Mouse (Mus musculus) embryonic facial prominence, embryonic 11.5 days (tissue): ENCODE results near the gene Olfr1044. TPM values are rescaled to one million over a fixed set of nuclear protein-coding genes. Genes with fewer than 3 reads are reported as not detected.
"Not testable (repeated sequence)": the region's sequence is repeated elsewhere in the genome, so short reads cannot be mapped to it uniquely, and the experiment has no call there.

Experiments used
- ATAC-seq: fragments of 200-750 bp; cut with Nextera tagmentation; replicated peaks from 2 replicates; pipeline ENCODE4 v1.8.0; 2017; ENCODE audit warnings: low read depth; ENCODE audit not compliant: insufficient number of reproducible peaks, low FRiP score, low TSS enrichment
- DNase-seq: peaks from one replicate; pipeline ENCODE4 v3.0.0-alpha.2; 2015; ENCODE audit warnings: low spot score
- H3K27ac ChIP-seq: fragments of 300-500 bp; sonication (generic); replicated peaks from 2 replicates; pipeline ENCODE4 v1.5.1; 2014; ENCODE audit warnings: mild to moderate bottlenecking, low read depth, low read length, control low read depth
- H3K27me3 ChIP-seq: fragments of 300-500 bp; sonication (generic); 2 replicates; pipeline ENCODE4 v1.6.1; 2014; ENCODE audit warnings: mild to moderate bottlenecking, low read length, moderate library complexity, mixed read lengths; ENCODE audit not compliant: control insufficient read depth, insufficient read depth
- H3K36me3 ChIP-seq: fragments of 300-500 bp; sonication (generic); replicated peaks from 2 replicates; pipeline ENCODE4 v1.6.1; 2014; ENCODE audit warnings: low read depth, mild to moderate bottlenecking, low read length, moderate library complexity, mixed read lengths; ENCODE audit not compliant: control insufficient read depth, insufficient read depth
- H3K4me1 ChIP-seq: fragments of 300-500 bp; sonication (generic); 2 replicates; pipeline ENCODE4 v1.6.1; 2014; ENCODE audit warnings: low read length, mixed read lengths; ENCODE audit not compliant: control insufficient read depth, insufficient read depth
- H3K4me2 ChIP-seq: fragments of 300-500 bp; sonication (generic); 2 replicates; pipeline ENCODE4 v1.6.1; 2014; ENCODE audit warnings: low read depth, mild to moderate bottlenecking, control low read depth, low read length, moderate library complexity
- H3K4me3 ChIP-seq: fragments of 300-500 bp; sonication (generic); 2 replicates; pipeline ENCODE4 v1.5.1; 2014; ENCODE audit warnings: low read depth, low read length, control low read depth
- H3K9ac ChIP-seq: fragments of 300-500 bp; sonication (generic); replicated peaks from 2 replicates; pipeline ENCODE4 v1.6.1; 2014; ENCODE audit warnings: mild to moderate bottlenecking, control low read depth, low read length
- H3K9me3 ChIP-seq: fragments of 300-500 bp; sonication (generic); replicated peaks from 2 replicates; pipeline ENCODE4 v1.6.1; 2016; ENCODE audit warnings: mild to moderate bottlenecking, low read length, inconsistent platforms, mixed read lengths; ENCODE audit not compliant: control insufficient read depth
- whole genome bisulfite sequencing: fragments of 180-500 bp; shearing (Covaris S2); extraction: QIAGEN DNeasy Blood & Tissue Kit; methylation state at CpG from one replicate; pipeline ENCODE4 v1.1.7; 2014; 5-methylcytosine and 5-hydroxymethylcytosine counted together
- polyA plus RNA-seq: library from polyadenylated mRNA; unstranded; fragments of >200 nt; fragmentation: Nextera tagmentation; extraction: Ambion mirVana; gene quantifications from 2 replicates; pipeline ENCODE4 v1.2.1, GENCODE M21; 2014

Olfr1044 gene
- not detected in 2 replicates for polyA plus RNA-seq

DNA sequence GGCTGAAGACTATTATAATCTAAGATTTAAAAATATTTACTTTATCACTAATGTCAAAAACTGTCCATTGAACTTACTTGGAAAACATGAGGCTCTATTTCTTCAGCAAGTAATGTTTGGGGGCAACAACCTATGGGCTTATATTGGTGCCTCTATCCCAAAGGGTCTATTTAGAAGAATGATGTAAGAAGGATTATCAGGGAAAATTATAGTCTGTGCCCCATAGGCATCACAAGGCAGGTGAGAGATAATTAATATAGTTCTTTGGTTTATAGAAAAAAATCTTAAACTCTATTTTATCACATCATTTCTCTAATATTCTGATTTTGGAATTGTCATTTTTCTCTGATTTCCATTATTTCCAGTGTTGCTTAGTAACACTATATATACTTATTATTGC lies at the start of gene Olfr1044:
TSS of gene Olfr1044 (minus strand) at position 101 of the 400 bp plus-strand sequence.
- DNase-seq (no peak), ATAC-seq (no peak)
- no peak within 1 kb of the TSS for H3K27ac ChIP-seq

DNA sequence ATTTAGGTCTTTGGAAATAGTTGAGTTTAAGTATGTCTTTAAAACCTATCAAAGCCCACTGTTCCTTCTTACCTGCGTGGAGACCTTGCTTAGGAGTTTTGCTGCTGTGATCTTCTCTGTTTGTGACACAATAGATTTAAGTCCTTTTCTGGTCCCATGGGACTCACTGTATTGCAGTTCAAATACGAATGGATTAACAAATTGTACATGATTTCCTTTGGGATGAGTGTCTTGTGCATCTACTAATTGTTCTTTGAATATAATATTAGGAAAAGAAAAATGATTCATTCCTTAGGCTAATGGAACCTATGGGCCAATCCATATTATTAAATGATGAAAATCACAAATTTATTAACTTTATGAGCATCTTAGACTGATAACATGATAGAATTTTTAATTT lies 41.6 kb upstream of the Olfr1044 start, which contains the start of gene Olfr1046:
TSS of gene Olfr1046 (minus strand) at position 101 of the 400 bp plus-strand sequence.
- no peaks in the 10 kb centered on the region for H3K36me3 ChIP-seq
- 79% methylated on average over 2 of the region's 2 CpGs for WGBS
- H3K9ac ChIP-seq, result no peak within 1 kb of the TSS
- no peaks in the 10 kb centered on the region for H3K9me3 ChIP-seq
- H3K4me2 ChIP-seq, result no peak within 1 kb of the TSS
- DNase-seq (no peak), ATAC-seq (no peak)
- H3K27me3 ChIP-seq, result no peaks in the 10 kb centered on the region
- H3K4me3 ChIP-seq, result no peak within 1 kb of the TSS
- no peaks in the 10 kb centered on the region for H3K4me1 ChIP-seq
- H3K27ac ChIP-seq, result no peak within 1 kb of the TSS

More for the DNA sequence above, at the start of gene Olfr1044:
- H3K36me3 ChIP-seq, result no peaks in the 10 kb centered on the region
- H3K9me3 ChIP-seq, result no peaks in the 10 kb centered on the region
- H3K4me3 ChIP-seq, result no peak within 1 kb of the TSS
- H3K27me3 ChIP-seq, result no peaks in the 10 kb centered on the region
- H3K4me1 ChIP-seq, result no peaks in the 10 kb centered on the region
- no peak within 1 kb of the TSS for H3K4me2 ChIP-seq
- H3K9ac ChIP-seq, result no peak within 1 kb of the TSS

DNA sequence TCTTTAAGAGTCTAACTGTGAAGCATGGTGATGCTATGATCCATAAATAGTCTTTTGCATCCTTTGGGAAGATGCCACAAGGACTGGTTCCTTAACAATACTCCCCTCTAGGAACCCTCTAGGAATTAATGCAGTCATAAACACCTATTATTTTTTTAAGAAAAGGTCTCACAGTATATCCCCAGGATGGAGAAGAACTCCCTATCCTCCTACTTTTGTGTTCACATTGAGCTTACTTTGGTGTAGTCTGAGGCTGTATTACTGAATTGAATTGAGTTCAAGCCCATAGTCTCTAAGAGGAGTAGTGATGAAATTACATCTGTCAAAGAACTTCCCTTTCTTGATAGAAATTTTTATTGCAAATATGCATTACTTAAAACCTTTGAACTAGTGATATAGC lies 25.3 kb upstream of the Olfr1044 start, which contains the start of gene Olfr1045:
TSS of gene Olfr1045 (minus strand) at position 101 of the 400 bp plus-strand sequence.
- DNase-seq (no peak), ATAC-seq (no peak)
- Histone ChIP-seq H3K4me1 (no peaks in the 10 kb centered on the region), H3K4me2 (no peak within 1 kb of the TSS), H3K9ac (no peak within 1 kb of the TSS), H3K9me3 (no peaks in the 10 kb centered on the region), H3K4me3 (no peak within 1 kb of the TSS), H3K36me3 (no peaks in the 10 kb centered on the region), H3K27ac (no peak within 1 kb of the TSS), H3K27me3 (no peaks in the 10 kb centered on the region)

DNA sequence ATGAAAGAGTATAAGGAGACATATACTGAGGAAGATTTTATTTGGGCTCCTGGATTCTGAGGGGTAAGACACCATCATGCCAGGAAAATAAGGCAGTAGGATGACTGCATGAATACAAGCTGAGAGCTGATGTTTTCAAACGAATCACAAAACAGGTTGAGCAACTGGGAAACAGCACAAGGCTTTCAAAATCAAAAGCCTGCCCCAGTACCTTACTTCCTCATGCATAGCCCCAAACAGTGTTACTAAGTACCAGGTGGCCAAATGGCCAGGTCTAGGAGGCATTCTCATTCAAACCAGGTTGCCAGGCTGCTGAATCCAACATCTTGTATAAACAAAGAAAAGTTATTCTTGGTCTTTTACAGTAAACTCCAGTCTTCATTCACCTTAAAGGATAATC lies 18.2 kb upstream of the Olfr1044 start:
- ATAC-seq, result no peak
- H3K36me3 ChIP-seq, result no peaks in the 10 kb centered on the region
- H3K9ac ChIP-seq, result no peak overlapping the region
- no peak overlapping the region for H3K4me3 ChIP-seq
- H3K9me3 ChIP-seq, result no peaks in the 10 kb centered on the region
- no peak overlapping the region for H3K27ac ChIP-seq
- no peaks in the 10 kb centered on the region for H3K4me1 ChIP-seq
- no peak overlapping the region for H3K4me2 ChIP-seq
- DNase-seq, result no peak
- H3K27me3 ChIP-seq, result no peaks in the 10 kb centered on the region
- 47% methylated on average over 1 of the region's 1 CpGs for WGBS

DNA sequence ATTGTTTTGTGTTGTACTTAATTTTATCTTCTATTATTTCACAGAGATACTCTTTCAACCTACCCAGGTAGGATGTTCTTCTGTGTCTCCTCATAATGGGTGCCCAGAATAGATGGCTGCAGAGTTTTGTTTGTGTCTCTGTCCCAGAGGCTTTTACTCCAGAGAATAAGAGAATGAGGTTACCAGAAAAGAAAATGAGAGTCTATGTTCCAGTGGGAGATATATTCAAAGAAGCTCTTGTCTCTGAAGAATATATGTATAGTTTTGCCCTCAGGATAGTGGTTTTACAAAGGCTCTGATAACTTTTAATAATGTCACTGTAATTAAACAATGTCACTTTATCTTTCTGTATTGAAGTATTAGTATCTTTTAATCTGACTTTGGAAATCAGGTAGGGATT lies 8.0 kb upstream of the Olfr1044 start, which contains the start of gene Olfr52:
TSS of gene Olfr52 (minus strand) at position 101 of the 400 bp plus-strand sequence.
- H3K9ac ChIP-seq, result no peak within 1 kb of the TSS

DNA sequence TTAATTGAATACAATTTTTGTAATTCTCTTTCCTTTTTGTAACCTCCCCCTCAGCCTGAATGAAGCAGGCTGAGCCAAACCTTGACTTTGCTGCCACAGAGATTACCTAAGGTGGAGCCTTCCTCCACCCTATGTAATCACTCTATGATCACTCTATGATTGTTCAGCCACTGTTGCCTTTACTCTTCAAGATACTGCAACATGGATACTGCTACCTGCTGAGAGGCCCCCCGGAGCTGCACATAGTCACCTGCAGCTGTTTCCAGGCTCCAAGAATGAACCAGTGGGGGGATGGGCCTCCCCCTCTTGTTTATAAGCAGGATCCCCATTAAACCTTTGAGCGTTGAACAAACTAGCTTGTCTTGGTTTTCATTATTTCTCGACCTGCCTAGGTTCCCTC lies 2.3 kb upstream of the Olfr1044 start:
- 81% methylated on average over 3 of the region's 3 CpGs for WGBS
- Histone ChIP-seq H3K4me3 (no peak overlapping the region), H3K9me3 (no peaks in the 10 kb centered on the region), H3K9ac (no peak overlapping the region), H3K27me3 (no peaks in the 10 kb centered on the region), H3K27ac (no peak overlapping the region), H3K36me3 (no peaks in the 10 kb centered on the region), H3K4me1 (no peaks in the 10 kb centered on the region), H3K4me2 (no peak overlapping the region)
- ATAC-seq, result no peak
- DNase-seq, result no peak

More for the DNA sequence above, 8.0 kb upstream of the Olfr1044 start, which contains the start of gene Olfr52:
- no peak within 1 kb of the TSS for H3K27ac ChIP-seq
- no peak within 1 kb of the TSS for H3K4me2 ChIP-seq
- DNase-seq (no peak), ATAC-seq (no peak)
- H3K9me3 ChIP-seq, result no peaks in the 10 kb centered on the region
- H3K27me3 ChIP-seq, result no peaks in the 10 kb centered on the region
- H3K4me3 ChIP-seq, result no peak within 1 kb of the TSS
- H3K4me1 ChIP-seq, result no peaks in the 10 kb centered on the region
- no peaks in the 10 kb centered on the region for H3K36me3 ChIP-seq

DNA sequence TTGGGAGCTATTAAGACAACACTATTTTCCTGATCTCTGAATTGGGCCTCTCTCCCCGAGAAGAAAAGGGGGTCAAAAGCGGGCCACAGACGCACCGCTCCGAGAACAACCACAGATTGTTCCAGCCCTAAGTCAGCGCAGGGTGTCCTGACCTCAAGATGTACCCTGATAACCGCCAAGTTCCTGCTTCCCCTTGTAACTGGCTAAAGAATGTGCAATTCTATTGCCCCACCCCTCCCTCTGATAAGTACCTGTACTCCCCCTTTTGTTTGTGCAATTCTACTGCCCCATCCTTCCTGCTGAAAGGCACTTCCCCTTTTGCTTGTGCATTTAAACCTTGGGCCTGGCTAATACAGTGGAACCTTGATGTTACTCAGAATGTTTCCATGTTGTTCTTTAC lies 2.2 kb downstream of the Olfr1044 start:
- not testable (repeated sequence) for H3K9ac ChIP-seq, H3K4me2 ChIP-seq, DNase-seq, H3K9me3 ChIP-seq, H3K27ac ChIP-seq, H3K36me3 ChIP-seq, ATAC-seq, H3K27me3 ChIP-seq, H3K4me1 ChIP-seq, H3K4me3 ChIP-seq
- WGBS, result 86% methylated on average over 7 of the region's 7 CpGs

DNA sequence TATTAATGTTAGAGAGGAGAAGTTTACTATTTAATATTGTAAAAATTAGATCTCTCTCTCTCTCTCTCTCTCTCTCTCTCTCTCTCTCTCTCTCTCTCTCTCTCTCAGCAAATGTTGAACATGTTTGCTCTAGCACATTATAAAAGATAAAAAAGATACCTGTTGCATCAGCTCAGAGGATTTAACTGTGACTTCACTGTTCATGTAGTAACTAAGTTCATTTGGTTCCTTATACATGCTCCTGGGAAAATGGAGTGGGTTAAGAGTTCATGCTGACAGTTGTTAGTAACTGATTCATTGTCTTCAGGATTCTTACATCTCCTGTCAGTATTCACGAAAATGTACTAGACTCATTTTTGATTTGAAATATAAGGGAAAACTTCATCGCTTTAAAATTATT lies 10.2 kb downstream of the Olfr1044 start, which contains the start of gene Olfr1043:
TSS of gene Olfr1043 (minus strand) at position 101 of the 400 bp plus-strand sequence.
- Histone ChIP-seq H3K4me3 (no peak within 1 kb of the TSS), H3K4me2 (no peak within 1 kb of the TSS), H3K4me1 (no peaks in the 10 kb centered on the region), H3K9me3 (no peaks in the 10 kb centered on the region), H3K27ac (no peak within 1 kb of the TSS), H3K27me3 (no peaks in the 10 kb centered on the region), H3K9ac (no peak within 1 kb of the TSS), H3K36me3 (no peaks in the 10 kb centered on the region)
- DNase-seq (no peak), ATAC-seq (no peak)
- WGBS, result 88% methylated on average over 2 of the region's 2 CpGs
